Mouse (Mus musculus): ENCODE results near the gene Med23.

The Med23 gene

GRCm38 (mm10) chr10:24886008-24886407, 16.2 kb downstream of the Med23 start:
- peak in 1 of 2 experiments; percentile 50 for DNase-seq

- DNase-seq: no peak
Observed at GRCm38 (mm10) chr10:24888343-24888742, 18.6 kb downstream of the Med23 start.

GRCm38 (mm10) chr10:24895927-24896326, 26.1 kb downstream of the Med23 start:
- DNase-seq: peak; percentile 33 to 72

- no peak for DNase-seq
Observed at GRCm38 (mm10) chr10:24905627-24906026, 35.8 kb downstream of the Med23 start.

GRCm38 (mm10) chr10:24911199-24911598, 41.4 kb downstream of the Med23 start:
- peak; percentile 8 to 11 for DNase-seq

- DNase-seq: no peak
Observed at GRCm38 (mm10) chr10:24912576-24912975, 42.8 kb downstream of the Med23 start.

GRCm38 (mm10) chr10:24915486-24915885, 45.7 kb downstream of the Med23 start:
- DNase-seq: no peak

GRCm38 (mm10) chr10:24922977-24923376, 53.2 kb downstream of the Med23 start:
- no peak for DNase-seq

GRCm38 (mm10) chr10:24924296-24924695, 54.5 kb downstream of the Med23 start:
- no peak for DNase-seq

GRCm38 (mm10) chr10:24926380-24926779, 56.6 kb downstream of the Med23 start:
- DNase-seq: no peak

- peak in 1 of 2 experiments; percentile 10 for DNase-seq
Observed at GRCm38 (mm10) chr10:24926962-24927720, 57.4 kb downstream of the Med23 start, which contains the start of gene Arg1. Arg1 (minus strand) TSS chr10:24927484.

GRCm38 (mm10) chr10:24928072-24928471, 58.3 kb downstream of the Med23 start:
- DNase-seq: peak in 1 of 2 experiments; percentile 20

GRCm38 (mm10) chr10:24930143-24930542, 60.4 kb downstream of the Med23 start:
- DNase-seq: no peak

GRCm38 (mm10) chr10:24947871-24948270, 78.1 kb downstream of the Med23 start:
- no peak for DNase-seq

- no peak for DNase-seq
Observed at GRCm38 (mm10) chr10:24948278-24948677, 78.5 kb downstream of the Med23 start.

GRCm38 (mm10) chr10:24950223-24950622, 80.4 kb downstream of the Med23 start:
- DNase-seq: no peak

GRCm38 (mm10) chr10:24951575-24951974, 81.8 kb downstream of the Med23 start:
- DNase-seq: no peak

GRCm38 (mm10) chr10:24952549-24952948, 82.8 kb downstream of the Med23 start:
- DNase-seq: peak; percentile 23 to 51

GRCm38 (mm10) chr10:24953876-24954275, 84.1 kb downstream of the Med23 start:
- DNase-seq: no peak

- no peak for DNase-seq
Observed at GRCm38 (mm10) chr10:24958280-24959042, 88.7 kb downstream of the Med23 start.

- peak; percentile 38 to 40 for DNase-seq
Observed at GRCm38 (mm10) chr10:24959043-24959916, 89.5 kb downstream of the Med23 start.

- peak in 1 of 2 experiments; percentile 25 for DNase-seq
Observed at GRCm38 (mm10) chr10:24961112-24961511, 91.3 kb downstream of the Med23 start.

GRCm38 (mm10) chr10:24961889-24962288, 92.1 kb downstream of the Med23 start:
- DNase-seq: no peak
